ENCODE assay signal across 29 mouse cellular contexts in genomic region chr9:90272346-90272745, GRCm38 (mm10). TPM values are rescaled to one million over a fixed set of nuclear protein-coding genes. Genes with fewer than 3 reads are reported as not detected.
DNase-seq lines count a peak whose midpoint lies in the region; ATAC-seq lines count a peak whose summit lies in the region.
"Had no signal": no experiment of that assay in that cellular context is flagged by ENCODE, and none has a peak within 500 bp of the region (broad histone marks: within the 10 kb centered on the region; RNA-seq: fewer than 3 reads in every experiment).

No protein-coding gene starts in this region.

- peak; percentile 7 for DNase-seq in forebrain, embryonic 10.5 days (ENCODE audit: extremely low spot score, low spot score)
- peak; percentile 4 for DNase-seq in thymus, postnatal 4 days
- DNase-seq in thymus, postnatal 25 days, result no peak
- DNase-seq in cerebellum, adult 9-10 months, result no peak
- DNase-seq in ovary, adult 18-20 months (ENCODE audit: low spot score), result no peak
- DNase-seq: adrenal gland, adult 2 months; adrenal gland, postnatal 36 days; cerebellum, adult 2 months; cerebellum, postnatal 25 days; gastrocnemius, postnatal 25 days; kidney, adult 18-20 months; kidney, postnatal 36 days; layer of hippocampus, postnatal 36 days; left cerebral cortex, postnatal 4 days; liver; spleen, adult 18-20 months; thymus, adult 2 months had no signal

- WGBS in forebrain, embryonic 10.5 days, result 73% methylated on average over 12 of the region's 12 CpGs
- WGBS in forebrain, embryonic 15.5 days, result 69% methylated on average over 12 of the region's 12 CpGs
- 84% methylated on average over 12 of the region's 12 CpGs for WGBS in macrophage (ENCODE audit: missing documents)

- no peak overlapping the region for H3K4me2 ChIP-seq in forebrain, embryonic 15.5 days (replicated peaks)
- H3K4me2 ChIP-seq: embryonic facial prominence, embryonic 15.5 days; forebrain, embryonic 13.5 days; heart, embryonic 11.5 days; hindbrain, embryonic 14.5 days; liver, embryonic 15.5 days; lung, embryonic 15.5 days; midbrain, embryonic 12.5 days had no signal

- peaks cover 21% of the 10 kb centered on the region for H3K4me1 ChIP-seq in forebrain, embryonic 10.5 days
- peaks cover 14% of the 10 kb centered on the region for H3K4me1 ChIP-seq in forebrain, embryonic 15.5 days

- no peaks in the 10 kb centered on the region for H3K9me3 ChIP-seq in forebrain, embryonic 10.5 days
- H3K9me3 ChIP-seq in forebrain, embryonic 15.5 days, result no peaks in the 10 kb centered on the region
- H3K9me3 ChIP-seq: embryonic facial prominence, embryonic 10.5 days; embryonic facial prominence, embryonic 15.5 days; forebrain, embryonic 13.5 days; liver, embryonic 15.5 days; lung, embryonic 15.5 days; midbrain, embryonic 12.5 days had no signal

- no peak overlapping the region for H3K9ac ChIP-seq in forebrain, embryonic 15.5 days (replicated peaks)
- H3K9ac ChIP-seq: embryonic facial prominence, embryonic 15.5 days; forebrain, embryonic 13.5 days; hindbrain, embryonic 14.5 days; liver, embryonic 15.5 days; lung, embryonic 15.5 days; midbrain, embryonic 12.5 days had no signal

- H3K79me2 ChIP-seq in macrophage (ENCODE audit: inconsistent target), result peaks cover 31% of the 10 kb centered on the region

- ATAC-seq in forebrain, embryonic 15.5 days (replicated peaks), result no peak
- ATAC-seq: activated CD4-positive, CD25-positive, alpha-beta regulatory T cell, adult 4 months; forebrain, embryonic 13.5 days had no signal

- H3K27ac ChIP-seq in forebrain, embryonic 10.5 days, result no peak overlapping the region
- no peak overlapping the region for H3K27ac ChIP-seq in forebrain, embryonic 15.5 days (replicated peaks)
- H3K27ac ChIP-seq in macrophage, result peak overlapping the region; percentile 19
- H3K27ac ChIP-seq: embryonic facial prominence, embryonic 10.5 days; embryonic facial prominence, embryonic 15.5 days; forebrain, embryonic 13.5 days; hindbrain, embryonic 14.5 days; liver, embryonic 15.5 days; lung, embryonic 15.5 days; midbrain, embryonic 12.5 days had no signal

- no peak overlapping the region for H3K4me3 ChIP-seq in forebrain, embryonic 10.5 days
- H3K4me3 ChIP-seq in forebrain, embryonic 15.5 days, result no peak overlapping the region
- H3K4me3 ChIP-seq in macrophage (ENCODE audit: inconsistent target), result no peak overlapping the region
- H3K4me3 ChIP-seq: embryonic facial prominence, embryonic 10.5 days; embryonic facial prominence, embryonic 15.5 days; forebrain, embryonic 13.5 days; liver, embryonic 15.5 days; lung, embryonic 15.5 days; midbrain, embryonic 12.5 days had no signal

- H3K36me3 ChIP-seq in forebrain, embryonic 10.5 days (replicated peaks), result no peaks in the 10 kb centered on the region
- H3K36me3 ChIP-seq in forebrain, embryonic 15.5 days, result no peaks in the 10 kb centered on the region
- H3K36me3 ChIP-seq in macrophage (ENCODE audit: inconsistent target), result 0 out of 2 replicates have a peak, but pooled peaks cover 2% of the 10 kb centered on the region
- H3K36me3 ChIP-seq: embryonic facial prominence, embryonic 10.5 days; embryonic facial prominence, embryonic 15.5 days; lung, embryonic 15.5 days; midbrain, embryonic 12.5 days had no signal

- peaks cover 13% of the 10 kb centered on the region for H3K27me3 ChIP-seq in forebrain, embryonic 10.5 days (ENCODE audit: poor library complexity, severe bottlenecking)
- no peaks in the 10 kb centered on the region for H3K27me3 ChIP-seq in forebrain, embryonic 15.5 days
- H3K27me3 ChIP-seq: CH12.LX; embryonic facial prominence, embryonic 15.5 days; liver, embryonic 15.5 days; lung, embryonic 15.5 days had no signal

RNA-seq across cellular contexts. Expression of gene Tbc1d2b, which starts 1.7 kb away (rescaled TPM):
- polyA plus RNA-seq in forebrain, embryonic 10.5 days (2016; fragmentation: Nextera tagmentation; extraction: Ambion mirVana), result 7.8 and 8.0 TPM in 2 replicates
- 6.0 and 6.1 TPM in 2 replicates for polyA plus RNA-seq in forebrain, embryonic 15.5 days (2015; fragmentation: Nextera tagmentation; extraction: Ambion mirVana)
- total RNA-seq in macrophage (2018; cell fraction: chromatin; rRNA removed), result 100 to 1,000 TPM; 104 to 459 (median 241) TPM
- 100 to 1,000 TPM in 2 of 26 experiments, 10 to 100 TPM in 24; 58.3 to 112 (median 76.4) TPM for total RNA-seq in macrophage (2018; cell fraction: cytosol; rRNA removed)
- 100 to 1,000 TPM; 110 to 294 (median 189) TPM for total RNA-seq in macrophage (2018; cell fraction: nucleus; rRNA removed)
- polyA plus RNA-seq in macrophage (2018), result 31.2 to 52.4 TPM (median 52.4 TPM) in 3 replicates

Comparison
In these comparisons a context has a peak if more than half of its experiments do, and no peak if none do; other contexts are left out.
1. DNase-seq: peak in forebrain, embryonic 10.5 days (single experiment) and thymus, postnatal 4 days (single experiment); none in thymus, postnatal 25 days (single experiment), cerebellum, adult 9-10 months (single experiment) and ovary, adult 18-20 months (single experiment).